Mouse (Mus musculus): ENCODE measurements around the gene Fcrl6. TPM values are rescaled to one million over a fixed set of nuclear protein-coding genes. Genes with fewer than 3 reads are reported as not detected.

The Fcrl6 gene
- polyA plus RNA-seq, 1 experiment from 2014 or later, result 0.52 TPM

DNA sequence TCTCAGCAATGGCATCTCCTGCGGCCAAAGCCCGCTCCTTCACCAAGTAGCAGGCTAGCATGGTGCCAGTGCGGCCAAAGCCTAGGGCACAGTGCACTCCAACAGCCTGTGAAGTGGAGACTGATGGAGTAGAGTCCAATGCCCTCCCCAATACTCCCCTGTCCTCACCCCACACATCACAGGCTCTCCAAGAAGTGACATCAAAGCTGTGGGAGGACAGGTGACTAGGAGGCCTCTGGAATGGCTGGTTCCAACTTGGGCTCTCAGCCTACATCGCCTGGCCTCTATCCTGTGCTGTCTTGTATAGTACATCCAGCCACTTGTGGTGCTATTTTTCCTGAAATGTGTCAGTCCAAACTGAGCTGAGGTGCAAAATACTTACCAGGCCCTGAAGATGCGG, 29.4 kb upstream of the Fcrl6 start:
- H3K36me3 ChIP-seq, result no peaks in the 10 kb centered on the region
- H3K27ac ChIP-seq, result no peak overlapping the region
- H3K9me3 ChIP-seq, result no peaks in the 10 kb centered on the region
- 0 out of 2 replicates have a peak, but pooled peaks cover 3% of the 10 kb centered on the region for H3K4me1 ChIP-seq
- no peak for ATAC-seq (ENCODE audit: insufficient number of reproducible peaks, low FRiP score, low TSS enrichment, low read depth)
- no peak overlapping the region for H3K9ac ChIP-seq
- H3K27me3 ChIP-seq, result 0 out of 2 replicates have a peak, but pooled peaks cover 4% of the 10 kb centered on the region
- WGBS, result 85% methylated on average over 5 of the region's 5 CpGs
- H3K4me3 ChIP-seq, result no peak overlapping the region
- H3K4me2 ChIP-seq, result no peak overlapping the region

DNA sequence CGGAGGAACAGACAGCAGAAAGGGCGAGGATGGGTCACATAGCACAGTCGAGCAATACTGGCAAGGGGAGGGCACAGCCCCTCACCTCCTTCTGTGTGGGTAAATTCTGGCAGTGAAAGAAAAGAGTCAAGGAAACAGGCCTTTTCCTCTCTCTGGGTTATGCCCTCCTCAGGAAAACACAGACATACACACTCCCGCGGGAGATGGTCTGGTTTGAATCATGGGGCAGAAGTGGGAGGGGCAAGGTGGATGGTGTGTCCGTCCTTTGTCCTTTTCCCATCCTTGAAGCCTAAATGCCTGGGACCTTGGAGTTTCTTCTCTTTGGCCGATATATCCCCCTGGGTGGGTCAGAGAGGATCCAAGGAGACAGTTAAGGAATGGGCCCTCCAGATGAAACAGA, 27.5 kb upstream of the Fcrl6 start:
- Histone ChIP-seq H3K27ac (no peak overlapping the region), H3K9ac (no peak overlapping the region), H3K4me1 (0 out of 2 replicates have a peak, but pooled peaks cover 3% of the 10 kb centered on the region), H3K4me2 (no peak overlapping the region), H3K36me3 (no peaks in the 10 kb centered on the region), H3K9me3 (no peaks in the 10 kb centered on the region), H3K27me3 (0 out of 2 replicates have a peak, but pooled peaks cover 4% of the 10 kb centered on the region), H3K4me3 (no peak overlapping the region)
- no peak for ATAC-seq (ENCODE audit: insufficient number of reproducible peaks, low FRiP score, low TSS enrichment, low read depth)
- 38% methylated on average over 7 of the region's 7 CpGs for WGBS

DNA sequence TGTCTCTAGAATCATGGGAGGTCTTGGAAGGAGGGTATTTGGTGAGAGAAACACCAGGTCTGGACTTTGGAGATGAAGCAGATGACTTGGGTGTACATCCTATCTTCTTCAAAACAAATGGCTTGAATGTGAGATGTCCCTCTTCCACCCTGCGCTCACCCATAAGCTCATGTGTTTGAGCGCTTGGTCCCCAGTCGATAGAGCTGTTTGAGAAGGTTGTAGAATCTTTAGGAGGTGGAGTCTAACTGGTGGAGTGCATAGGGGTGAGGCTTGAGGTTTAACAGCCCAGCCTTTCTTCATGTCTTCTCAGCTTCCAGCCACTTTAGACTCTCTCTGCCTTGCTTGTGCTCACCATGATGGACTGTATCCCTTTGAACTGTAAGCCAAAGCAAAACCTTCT, 24.0 kb upstream of the Fcrl6 start:
- Histone ChIP-seq H3K4me2 (no peak overlapping the region), H3K4me1 (no peaks in the 10 kb centered on the region), H3K27me3 (no peaks in the 10 kb centered on the region), H3K36me3 (no peaks in the 10 kb centered on the region), H3K4me3 (no peak overlapping the region), H3K9ac (no peak overlapping the region), H3K9me3 (no peaks in the 10 kb centered on the region), H3K27ac (no peak overlapping the region)
- WGBS, result 93% methylated on average over 3 of the region's 3 CpGs
- no peak for ATAC-seq (ENCODE audit: insufficient number of reproducible peaks, low FRiP score, low TSS enrichment, low read depth)

DNA sequence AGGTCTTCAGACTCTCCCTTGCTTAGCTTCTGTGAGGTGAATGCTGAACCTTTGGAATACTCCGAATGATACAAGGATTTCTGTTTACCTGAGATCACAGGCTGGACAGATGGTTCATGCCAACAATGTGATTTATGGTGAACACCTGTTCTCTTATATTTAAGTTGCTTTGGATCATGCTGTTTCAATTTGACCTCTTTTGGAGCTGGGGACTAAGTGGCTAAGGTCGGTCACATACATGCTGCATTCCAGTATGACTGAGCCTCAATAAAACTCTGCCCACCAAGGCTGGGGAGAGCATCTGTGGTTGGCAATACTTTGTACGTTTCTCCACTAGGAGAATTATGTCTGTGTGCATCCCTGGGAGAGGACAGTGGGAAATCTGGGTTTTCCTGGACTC, 21.7 kb upstream of the Fcrl6 start:
- Histone ChIP-seq H3K4me2 (no peak overlapping the region), H3K27me3 (no peaks in the 10 kb centered on the region), H3K9ac (no peak overlapping the region), H3K4me1 (no peaks in the 10 kb centered on the region), H3K36me3 (no peaks in the 10 kb centered on the region), H3K27ac (no peak overlapping the region), H3K9me3 (no peaks in the 10 kb centered on the region), H3K4me3 (no peak overlapping the region)
- ATAC-seq (ENCODE audit: insufficient number of reproducible peaks, low FRiP score, low TSS enrichment, low read depth), result no peak
- WGBS, result 28% methylated on average over 3 of the region's 3 CpGs

DNA sequence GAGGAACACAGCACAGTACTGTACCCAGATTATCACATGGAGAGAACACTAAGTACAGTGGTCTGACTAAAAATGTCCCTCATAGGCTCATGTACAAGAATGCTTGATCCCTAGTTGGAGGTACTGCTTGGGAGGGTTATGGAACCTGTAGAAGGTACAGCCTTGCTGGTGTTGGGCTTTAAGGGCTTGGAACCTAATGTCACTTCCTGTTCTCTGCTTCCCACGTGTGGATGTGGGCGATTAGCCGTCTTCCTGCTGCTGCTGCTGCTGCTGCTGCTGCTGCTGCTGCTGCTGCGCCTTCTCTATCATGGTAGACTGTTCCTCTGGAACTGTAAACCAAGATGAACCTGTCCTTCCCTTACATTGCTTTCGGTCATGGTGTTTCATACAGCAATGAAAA, 21.2 kb upstream of the Fcrl6 start:
- Histone ChIP-seq H3K27me3 (no peaks in the 10 kb centered on the region), H3K4me1 (no peaks in the 10 kb centered on the region), H3K27ac (no peak overlapping the region), H3K4me2 (no peak overlapping the region), H3K36me3 (no peaks in the 10 kb centered on the region), H3K9me3 (no peaks in the 10 kb centered on the region), H3K4me3 (no peak overlapping the region), H3K9ac (no peak overlapping the region)
- 60% methylated on average over 5 of the region's 5 CpGs for WGBS
- ATAC-seq (ENCODE audit: insufficient number of reproducible peaks, low FRiP score, low TSS enrichment, low read depth), result no peak

DNA sequence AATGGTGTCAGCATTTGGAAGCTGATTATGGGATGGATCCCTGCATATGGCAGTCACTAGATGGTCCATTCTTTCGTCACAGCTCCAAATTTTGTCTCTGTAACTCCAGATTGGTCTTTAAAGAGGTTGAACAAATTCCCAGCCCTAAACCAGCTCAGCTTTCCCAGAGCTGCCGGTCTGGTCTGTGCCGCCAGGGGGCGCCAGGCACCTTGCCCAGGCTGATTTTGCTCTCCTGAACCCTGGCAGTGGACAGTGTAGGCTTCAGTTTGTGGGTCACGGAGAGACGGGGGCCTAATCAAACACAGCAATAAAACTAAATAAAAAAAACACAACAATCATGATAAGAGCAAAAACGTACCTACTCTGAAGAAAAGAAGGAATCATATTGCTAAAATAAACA, 16.9 kb upstream of the Fcrl6 start:
- 21% methylated on average over 7 of the region's 7 CpGs for WGBS
- Histone ChIP-seq H3K27me3 (0 out of 2 replicates have a peak, but pooled peaks cover 9% of the 10 kb centered on the region), H3K4me1 (peaks cover 19% of the 10 kb centered on the region), H3K4me3 (no peak overlapping the region), H3K9me3 (no peaks in the 10 kb centered on the region), H3K9ac (no peak overlapping the region), H3K36me3 (no peaks in the 10 kb centered on the region), H3K27ac (no peak overlapping the region), H3K4me2 (no peak overlapping the region)
- ATAC-seq (ENCODE audit: insufficient number of reproducible peaks, low FRiP score, low TSS enrichment, low read depth), result no peak

DNA sequence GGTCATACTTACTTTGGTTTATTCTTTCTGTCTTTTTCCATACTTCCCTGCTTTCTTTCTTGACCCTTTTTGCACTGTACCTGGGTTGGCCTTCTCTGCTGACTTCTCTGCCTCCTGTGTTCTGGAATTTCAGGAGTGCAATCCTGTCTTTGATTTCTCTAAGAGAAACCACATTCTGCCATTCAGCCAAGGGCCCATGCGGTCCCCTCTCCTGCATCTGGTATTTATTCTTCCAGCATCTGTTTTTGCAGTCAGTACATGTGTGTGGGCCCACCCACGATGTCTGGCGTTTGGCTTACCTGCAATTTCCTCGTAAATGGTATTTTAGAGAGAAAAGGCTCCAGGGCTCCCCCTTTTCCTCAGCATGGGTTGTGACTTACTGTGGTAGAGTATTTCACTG, 15.8 kb upstream of the Fcrl6 start:
- 0 out of 2 replicates have a peak, but pooled peaks cover 9% of the 10 kb centered on the region for H3K27me3 ChIP-seq
- no peak overlapping the region for H3K9ac ChIP-seq
- 5% methylated on average over 4 of the region's 4 CpGs for WGBS
- H3K9me3 ChIP-seq, result no peaks in the 10 kb centered on the region
- H3K4me1 ChIP-seq, result peaks cover 19% of the 10 kb centered on the region
- no peak overlapping the region for H3K4me2 ChIP-seq
- H3K4me3 ChIP-seq, result no peak overlapping the region
- no peak overlapping the region for H3K27ac ChIP-seq
- peak; percentile 4; the same call in 1 of the 2 replicates for ATAC-seq (ENCODE audit: insufficient number of reproducible peaks, low FRiP score, low TSS enrichment, low read depth)
- H3K36me3 ChIP-seq, result no peaks in the 10 kb centered on the region

DNA sequence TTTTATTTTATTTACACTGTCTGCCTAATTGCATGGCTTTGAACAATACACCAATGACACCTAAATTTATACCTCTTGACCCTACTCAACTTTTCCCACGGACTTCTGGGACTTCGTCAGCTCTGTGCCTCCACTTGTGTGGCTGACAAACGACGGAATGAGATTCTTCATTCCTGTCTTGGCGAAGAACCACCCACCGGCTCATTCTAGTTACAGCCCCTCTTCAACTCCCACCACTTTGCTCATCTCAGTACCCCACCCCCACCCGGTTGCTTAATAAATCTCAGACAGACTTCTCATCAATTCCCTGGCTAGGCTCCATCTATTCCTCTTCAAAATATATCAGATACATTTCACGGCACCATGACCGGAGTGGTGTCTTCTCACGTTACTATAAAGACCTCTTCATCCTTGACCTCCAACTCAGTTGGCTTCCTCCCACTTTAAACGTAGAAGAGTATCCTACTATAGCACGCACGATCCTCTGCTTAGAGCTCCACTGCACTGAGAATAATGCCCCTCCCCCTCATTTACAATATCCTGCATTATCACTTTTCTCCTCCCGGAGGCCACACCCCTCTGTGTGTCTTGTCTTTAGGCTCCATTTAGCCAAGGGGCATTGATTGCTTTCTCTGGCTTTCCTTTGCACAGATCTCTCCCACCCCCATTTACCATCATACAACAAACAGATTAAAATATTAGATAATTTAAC, 15.2 kb upstream of the Fcrl6 start:
- 18% methylated on average over 14 of the region's 14 CpGs for WGBS
- H3K27me3 ChIP-seq, result 0 out of 2 replicates have a peak, but pooled peaks cover 9% of the 10 kb centered on the region
- H3K9me3 ChIP-seq, result no peaks in the 10 kb centered on the region
- ATAC-seq (ENCODE audit: insufficient number of reproducible peaks, low FRiP score, low TSS enrichment, low read depth), result no peak
- peaks cover 19% of the 10 kb centered on the region for H3K4me1 ChIP-seq
- peak overlapping the region; percentile 51 for H3K4me2 ChIP-seq
- H3K9ac ChIP-seq, result no peak overlapping the region
- H3K4me3 ChIP-seq, result peak overlapping the region; percentile 31
- H3K36me3 ChIP-seq, result no peaks in the 10 kb centered on the region
- H3K27ac ChIP-seq, result no peak overlapping the region

DNA sequence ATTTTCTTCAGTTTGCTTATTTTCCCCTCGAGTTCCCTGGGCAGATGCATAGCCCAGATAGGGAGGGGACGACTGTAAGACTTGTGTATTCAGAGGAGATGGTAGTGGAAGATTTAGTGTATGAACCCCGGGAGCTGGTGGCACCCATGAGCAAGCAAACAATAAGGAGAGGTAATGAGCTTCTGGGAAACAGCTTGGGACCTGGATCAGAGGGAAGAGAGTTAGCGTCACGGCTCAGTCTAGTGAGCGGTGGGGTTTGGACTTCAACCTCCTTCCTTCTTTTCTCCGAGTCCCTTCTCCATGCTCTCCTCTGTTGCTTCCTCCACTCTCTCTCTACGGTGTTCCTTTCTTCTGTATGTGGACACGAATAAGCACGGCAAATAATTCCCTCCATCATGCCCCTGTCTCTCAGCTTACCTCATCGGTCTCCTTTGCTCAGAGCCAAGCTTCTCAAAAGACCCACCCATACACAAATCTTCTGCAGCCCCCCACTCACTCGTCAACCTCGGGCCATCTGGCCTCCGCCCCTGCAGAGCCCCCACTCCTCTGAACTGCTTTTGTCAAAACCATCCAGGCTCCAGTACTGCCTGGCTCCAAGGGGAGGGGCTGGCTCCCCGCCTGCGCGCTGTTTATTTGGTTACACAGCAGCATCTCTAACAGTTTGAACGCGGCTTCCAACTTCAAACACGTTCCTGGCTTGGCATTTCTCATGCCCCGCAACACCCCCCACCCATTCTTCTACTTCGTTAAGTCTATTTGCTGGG, 14.4 kb upstream of the Fcrl6 start:
- no peaks in the 10 kb centered on the region for H3K9me3 ChIP-seq
- peaks cover 11% of the 10 kb centered on the region; the same call in 1 of the 2 replicates for H3K27me3 ChIP-seq
- H3K4me2 ChIP-seq, result peak overlapping the region; percentile 51
- peak; percentile 57; the same call in 1 of the 2 replicates for ATAC-seq (ENCODE audit: insufficient number of reproducible peaks, low FRiP score, low TSS enrichment, low read depth)
- peak overlapping the region; percentile 31 for H3K4me3 ChIP-seq
- H3K27ac ChIP-seq, result no peak overlapping the region
- H3K36me3 ChIP-seq, result no peaks in the 10 kb centered on the region
- 12% methylated on average over 22 of the region's 22 CpGs for WGBS
- no peak overlapping the region for H3K9ac ChIP-seq
- H3K4me1 ChIP-seq, result peaks cover 19% of the 10 kb centered on the region

DNA sequence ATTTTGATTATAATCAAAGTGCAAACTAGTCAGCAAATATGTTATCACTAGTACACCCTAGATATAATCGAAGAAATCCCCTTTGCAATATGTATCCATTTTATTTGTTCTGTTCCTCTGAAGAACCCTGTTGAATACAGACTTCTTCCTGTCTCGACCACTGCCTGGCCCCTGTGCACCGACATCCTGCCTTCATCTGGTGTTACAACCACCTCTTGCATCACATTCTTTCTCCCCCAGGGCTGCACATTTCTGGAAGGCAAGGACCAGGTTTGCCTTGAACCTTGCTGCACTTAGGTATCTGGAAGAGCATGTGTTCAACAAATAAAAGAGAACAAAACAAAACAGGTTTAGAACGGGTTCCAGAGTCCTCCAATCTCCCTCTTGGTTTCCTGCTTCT, 13.1 kb upstream of the Fcrl6 start:
- Histone ChIP-seq H3K36me3 (no peaks in the 10 kb centered on the region), H3K9me3 (no peaks in the 10 kb centered on the region), H3K27ac (no peak overlapping the region), H3K27me3 (peaks cover 12% of the 10 kb centered on the region; the same call in 1 of the 2 replicates), H3K4me3 (no peak overlapping the region), H3K4me1 (peaks cover 19% of the 10 kb centered on the region), H3K9ac (no peak overlapping the region), H3K4me2 (no peak overlapping the region)
- ATAC-seq (ENCODE audit: insufficient number of reproducible peaks, low FRiP score, low TSS enrichment, low read depth), result no peak
- WGBS, result 53% methylated on average over 4 of the region's 4 CpGs

DNA sequence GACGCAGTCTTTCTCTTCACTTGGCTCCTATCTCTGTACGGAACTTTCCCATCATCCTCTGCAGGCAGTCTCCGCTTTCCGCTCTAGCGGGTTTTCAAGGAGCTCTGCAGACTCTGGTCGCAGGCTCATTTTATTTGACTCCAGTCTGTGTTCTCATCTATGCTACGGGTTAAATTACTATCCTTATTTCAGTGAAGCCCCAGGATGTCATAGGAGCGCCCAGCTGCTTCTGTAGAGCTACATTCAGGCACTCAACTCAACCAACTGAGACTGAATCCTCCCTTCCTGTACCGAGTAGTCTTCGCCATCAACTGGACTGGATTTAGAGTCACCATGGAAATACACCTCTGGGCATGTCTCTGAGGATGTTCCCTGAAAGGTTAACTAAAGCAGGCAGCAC, 12.3 kb upstream of the Fcrl6 start:
- no peak overlapping the region for H3K9ac ChIP-seq
- H3K27ac ChIP-seq, result no peak overlapping the region
- 84% methylated on average over 10 of the region's 10 CpGs for WGBS
- H3K4me2 ChIP-seq, result no peak overlapping the region
- H3K9me3 ChIP-seq, result no peaks in the 10 kb centered on the region
- no peak overlapping the region for H3K4me3 ChIP-seq
- H3K4me1 ChIP-seq, result peaks cover 19% of the 10 kb centered on the region
- no peak for ATAC-seq (ENCODE audit: insufficient number of reproducible peaks, low FRiP score, low TSS enrichment, low read depth)
- H3K27me3 ChIP-seq, result peaks cover 12% of the 10 kb centered on the region; the same call in 1 of the 2 replicates
- H3K36me3 ChIP-seq, result no peaks in the 10 kb centered on the region

DNA sequence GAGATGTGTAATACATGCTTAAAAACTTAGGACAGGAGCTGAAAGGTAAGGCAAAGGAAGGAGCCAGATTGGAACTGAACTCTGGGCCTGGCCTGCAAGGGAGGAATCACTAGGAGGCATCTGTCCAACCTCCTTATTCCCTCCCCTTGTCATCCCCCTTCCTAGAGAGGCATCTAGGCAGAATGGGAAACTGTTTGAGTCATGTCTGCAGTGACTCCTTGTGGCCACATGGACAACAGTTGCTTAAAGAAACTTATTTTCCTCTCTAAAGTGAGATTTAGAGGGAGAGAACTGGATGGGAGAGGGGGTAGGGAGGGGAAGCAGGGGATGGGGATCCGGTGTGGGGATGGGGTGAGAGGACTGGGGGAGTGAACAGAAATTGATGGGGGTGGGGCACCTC, 10.4 kb upstream of the Fcrl6 start:
- H3K27me3 ChIP-seq, result peaks cover 12% of the 10 kb centered on the region; the same call in 1 of the 2 replicates
- H3K9ac ChIP-seq, result no peak overlapping the region
- no peak overlapping the region for H3K4me3 ChIP-seq
- no peak overlapping the region for H3K4me2 ChIP-seq
- 56% methylated on average over 1 of the region's 1 CpGs for WGBS
- H3K4me1 ChIP-seq, result peaks cover 14% of the 10 kb centered on the region
- H3K36me3 ChIP-seq, result no peaks in the 10 kb centered on the region
- no peak overlapping the region for H3K27ac ChIP-seq
- no peaks in the 10 kb centered on the region for H3K9me3 ChIP-seq
- no peak for ATAC-seq (ENCODE audit: insufficient number of reproducible peaks, low FRiP score, low TSS enrichment, low read depth)
